Mouse (Mus musculus) gastrocnemius, postnatal 36 days (tissue): ENCODE measurements around the gene Ucp3. TPM values are rescaled to one million over a fixed set of nuclear protein-coding genes. Genes with fewer than 3 reads are reported as not detected.

Source experiments
- DNase-seq, 2 experiments: peaks; one replicate each; pipeline ENCODE4 v3.0.0; 2022
- intact Hi-C: fragments of 180-260 bp; cut with DNase I; formaldehyde crosslinking; loops from one replicate; pipeline ENCODE4 v1.15.1; 2025
- total RNA-seq, 2 experiments: library from RNA; stranded (reverse); gene quantifications; 2 replicates each; pipeline ENCODE4 v1.2.3; 2021

Gene Ucp3
- total RNA-seq, 2 experiments from 2014 or later: 173 to 239 TPM

DNA sequence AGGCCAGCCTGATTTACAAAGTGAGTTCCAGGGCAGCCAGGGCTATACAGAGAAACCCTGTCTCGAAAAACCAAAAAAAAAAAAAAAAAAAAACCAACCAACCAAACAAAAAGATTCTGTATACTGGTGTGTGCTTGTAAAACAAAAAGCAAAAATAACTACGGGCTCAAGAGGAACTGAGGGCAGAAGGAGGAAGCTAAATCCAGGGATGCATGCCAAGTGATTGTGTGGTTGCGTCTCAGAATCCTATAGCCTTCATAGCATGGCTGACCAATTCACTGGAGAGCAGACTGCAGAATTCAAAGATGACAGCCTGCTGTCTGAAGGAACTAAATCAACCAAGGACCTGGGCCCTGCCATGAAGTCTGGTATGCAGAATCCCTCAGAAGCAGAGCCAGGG lies 61.4 kb downstream of the Ucp3 start:
- intact Hi-C loops: no loop called here
- no peak for DNase-seq

DNA sequence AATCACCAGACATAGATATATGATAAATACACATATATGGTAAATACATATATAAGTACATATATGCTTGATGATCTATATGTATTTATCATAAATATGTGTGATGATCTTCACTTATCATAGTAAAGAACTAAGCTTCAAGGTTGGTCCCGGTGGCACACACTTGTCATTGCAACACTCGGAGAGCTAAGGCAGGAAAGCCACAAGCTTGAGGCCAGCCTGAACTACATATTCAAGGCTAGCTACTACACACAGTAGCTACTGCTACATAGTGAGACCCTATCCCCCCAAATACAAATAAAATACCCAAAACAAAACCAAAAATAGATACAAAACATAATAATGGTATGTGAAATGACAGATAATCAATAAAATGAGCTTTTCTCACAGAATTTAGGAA lies 63.0 kb downstream of the Ucp3 start:
- intact Hi-C loops: loop anchor here (5.0 kb wide), 1 partner anchor 46 kb away; no protein-coding TSS in a partner anchor
- no peak for DNase-seq

Other genes starting within 250 kb of the Ucp3 start
- gene Pgm2l1, start 245.6 kb upstream of the Ucp3 start, total RNA-seq: 10 to 100 TPM; 18.3 to 18.7 TPM
- gene P4ha3, start 187.5 kb upstream of the Ucp3 start, total RNA-seq: under 1 TPM; 0.32 to 0.36 TPM
- gene C2cd3, start 100.8 kb upstream of the Ucp3 start, total RNA-seq: 1 to 10 TPM; 5.6 to 6.5 TPM
- gene Ppme1, start 100.7 kb upstream of the Ucp3 start, total RNA-seq: 10 to 100 TPM; 25.3 to 27.0 TPM
- 10 to 100 TPM; 29.8 to 36.9 TPM for gene Ucp2, start 20.3 kb downstream of the Ucp3 start, total RNA-seq
- not detected for gene Dnajb13, start 42.0 kb downstream of the Ucp3 start, total RNA-seq
- 10 to 100 TPM in 1 of 2 experiments, 1 to 10 TPM in 1; 9.1 to 10.4 TPM for gene Coa4, start 64.1 kb downstream of the Ucp3 start, total RNA-seq
- 10 to 100 TPM; 53.8 to 59.7 TPM for gene Rab6a, start 134.4 kb downstream of the Ucp3 start, total RNA-seq
- 10 to 100 TPM; 54.6 to 60.6 TPM for gene Mrpl48, start 135.3 kb downstream of the Ucp3 start, total RNA-seq
- 10 to 100 TPM; 24.3 to 27.6 TPM for gene Plekhb1, start 189.4 kb downstream of the Ucp3 start, total RNA-seq
- 10 to 100 TPM; 33.8 to 37.1 TPM for gene Fam168a, start 233.6 kb downstream of the Ucp3 start, total RNA-seq